Comparison of ENCODE assay signal across 8 mouse cellular contexts in the genomic region with DNA sequence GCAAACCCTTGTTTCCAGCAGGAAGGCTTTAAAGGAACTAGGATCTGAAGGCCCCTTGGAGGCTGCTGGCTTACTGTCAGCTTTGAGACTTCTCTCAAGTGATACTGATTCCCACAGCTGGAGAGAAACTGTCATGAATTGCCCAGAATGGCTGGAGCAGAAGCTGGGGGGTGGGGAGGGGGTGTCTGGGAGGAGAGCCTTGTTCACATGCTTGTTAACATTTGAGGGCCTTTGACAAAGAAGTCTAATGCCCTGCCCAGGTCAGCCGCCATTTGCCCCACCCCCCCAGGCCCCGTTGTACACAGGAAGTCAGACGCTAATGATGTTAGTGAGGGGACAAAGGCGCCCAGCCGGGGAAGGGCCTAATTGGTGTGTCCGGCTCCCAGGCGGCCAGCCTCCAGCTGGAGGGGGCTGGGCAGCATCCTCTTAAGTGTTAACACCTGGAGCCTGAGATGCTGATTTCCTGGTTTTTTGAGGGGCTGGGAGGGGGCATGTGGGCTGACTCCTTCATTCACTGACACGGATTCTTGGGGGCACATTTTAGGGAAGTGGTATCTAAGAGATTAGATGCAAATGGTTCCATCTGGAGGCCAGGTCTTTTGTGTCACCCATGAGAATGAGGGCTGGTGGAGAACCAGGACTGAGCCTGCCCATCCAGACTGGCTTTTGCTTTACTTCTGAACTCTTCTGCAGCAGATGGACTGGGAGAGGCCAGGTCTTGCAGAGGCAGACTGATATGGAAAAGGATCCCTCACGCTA. TPM values are rescaled to one million over a fixed set of nuclear protein-coding genes. Genes with fewer than 3 reads are reported as not detected.
DNase-seq lines count a peak whose midpoint lies in the region; ATAC-seq and TF ChIP-seq lines count a peak whose summit lies in the region.

No protein-coding gene starts in this region.

- H3K4me3 ChIP-seq in kidney, embryonic 16.5 days (ENCODE audit: low read length) = no peak overlapping the region
- no peak overlapping the region for H3K4me3 ChIP-seq in kidney, adult 2 months (ENCODE audit: insufficient read depth, low read depth, low read length)
- H3K4me3 ChIP-seq in heart, adult 2 months = no peak overlapping the region
- peak overlapping the region; percentile 37 for H3K4me3 ChIP-seq in limb, embryonic 10.5 days
- no peak overlapping the region for H3K4me3 ChIP-seq in neural tube, embryonic 11.5 days (ENCODE audit: low read depth, low read length)

- peak; percentile 69; the same call in 1 of the 2 replicates for ATAC-seq in kidney, embryonic 16.5 days (ENCODE audit: low FRiP score, low TSS enrichment)
- peak; percentile 81 for ATAC-seq in neural tube, embryonic 11.5 days (ENCODE audit: insufficient read depth, low FRiP score, low TSS enrichment)
- no peak for ATAC-seq in activated CD4-positive, CD25-positive, alpha-beta regulatory T cell, adult 4 months
- ATAC-seq in erythroid progenitor cell, adult 5-6 weeks (replicated peaks; ENCODE audit: low FRiP score, poor library complexity, severe bottlenecking) = no peak

- DNase-seq in kidney, adult 2 months = no peak
- peak; percentile 45 for DNase-seq in heart, adult 2 months
- DNase-seq in limb, embryonic 10.5 days (ENCODE audit: low spot score) = peak; percentile 91
- peak; percentile 83 for DNase-seq in neural tube, embryonic 11.5 days (ENCODE audit: low spot score)
- DNase-seq in left cerebral cortex, adult 9 months (ENCODE audit: low spot score in 2 of 2) = no peak

- peak overlapping the region; percentile 61 for H3K27ac ChIP-seq in kidney, embryonic 16.5 days (ENCODE audit: low read length)
- H3K27ac ChIP-seq in kidney, adult 2 months (ENCODE audit: insufficient read depth, low read depth, low read length) = no peak overlapping the region
- H3K27ac ChIP-seq in heart, adult 2 months = peak overlapping the region; percentile 38
- H3K27ac ChIP-seq in limb, embryonic 10.5 days = peak overlapping the region; percentile 94
- peak overlapping the region; percentile 78 for H3K27ac ChIP-seq in neural tube, embryonic 11.5 days (ENCODE audit: low read depth, low read length)

- no peaks in the 10 kb centered on the region for H3K9me3 ChIP-seq in kidney, embryonic 16.5 days (ENCODE audit: low read length)
- no peaks in the 10 kb centered on the region for H3K9me3 ChIP-seq in limb, embryonic 10.5 days (replicated peaks)
- no peaks in the 10 kb centered on the region for H3K9me3 ChIP-seq in neural tube, embryonic 11.5 days (ENCODE audit: control insufficient read depth, low read length)

- no peaks in the 10 kb centered on the region for H3K27me3 ChIP-seq in kidney, embryonic 16.5 days (ENCODE audit: insufficient read depth, low read length)
- H3K27me3 ChIP-seq in kidney, adult 2 months (replicated peaks; ENCODE audit: control insufficient read depth, insufficient read depth, low read length) = no peaks in the 10 kb centered on the region
- H3K27me3 ChIP-seq in heart, adult 2 months (ENCODE audit: control insufficient read depth, insufficient read depth, low read length) = no peaks in the 10 kb centered on the region
- no peaks in the 10 kb centered on the region for H3K27me3 ChIP-seq in limb, embryonic 10.5 days (ENCODE audit: low read depth, poor library complexity, severe bottlenecking)
- H3K27me3 ChIP-seq in neural tube, embryonic 11.5 days (ENCODE audit: control insufficient read depth, insufficient read depth, low read length) = no peaks in the 10 kb centered on the region

- H3K4me2 ChIP-seq in kidney, embryonic 16.5 days (replicated peaks; ENCODE audit: low read depth, low read length) = 0 out of 2 replicates have a peak overlapping the region, but pooled peaks have one; percentile 3
- H3K4me2 ChIP-seq in neural tube, embryonic 11.5 days (ENCODE audit: low read depth) = peak overlapping the region; percentile 19

- peaks cover 70% of the 10 kb centered on the region for H3K4me1 ChIP-seq in kidney, embryonic 16.5 days (ENCODE audit: insufficient read depth, low read length)
- H3K4me1 ChIP-seq in kidney, adult 2 months (ENCODE audit: control insufficient read depth, insufficient read depth, low read length) = peaks cover 19% of the 10 kb centered on the region
- H3K4me1 ChIP-seq in heart, adult 2 months (ENCODE audit: control insufficient read depth, insufficient read depth, low read length) = peaks cover 16% of the 10 kb centered on the region
- H3K4me1 ChIP-seq in limb, embryonic 10.5 days = peaks cover 94% of the 10 kb centered on the region
- H3K4me1 ChIP-seq in neural tube, embryonic 11.5 days (ENCODE audit: control insufficient read depth, insufficient read depth, low read length) = peaks cover 32% of the 10 kb centered on the region

- TF ChIP-seq EP300 in heart, adult 2 months (IDR thresholded peaks at IDR 0.05; ENCODE audit: insufficient read depth, low read depth, low read length) = no peak

- intact Hi-C loops in heart, adult 2 months (cut with DNase I) = no loop called here

- no peak overlapping the region for H3K9ac ChIP-seq in kidney, embryonic 16.5 days (replicated peaks; ENCODE audit: low read length)
- no peak overlapping the region for H3K9ac ChIP-seq in heart, adult 2 months (ENCODE audit: low read depth, low read length)
- no peak overlapping the region for H3K9ac ChIP-seq in neural tube, embryonic 11.5 days (ENCODE audit: low read length)

- no peak for TF ChIP-seq CTCF in kidney, adult 2 months (conservative IDR thresholded peaks at IDR 0.05; ENCODE audit: insufficient read depth, insufficient read length, low read depth, low read length)
- TF ChIP-seq CTCF in heart, adult 2 months (IDR thresholded peaks at IDR 0.05) = no peak

- H3K79me2 ChIP-seq in heart, adult 2 months (replicated peaks; ENCODE audit: control insufficient read depth, insufficient read depth, low read length) = no peaks in the 10 kb centered on the region

- no peaks in the 10 kb centered on the region for H3K36me3 ChIP-seq in kidney, embryonic 16.5 days (ENCODE audit: insufficient read depth, low read length)
- no peaks in the 10 kb centered on the region for H3K36me3 ChIP-seq in kidney, adult 2 months (ENCODE audit: control insufficient read depth, insufficient read depth, low read length)
- H3K36me3 ChIP-seq in heart, adult 2 months (ENCODE audit: control insufficient read depth, insufficient read depth, low read length) = no peaks in the 10 kb centered on the region
- H3K36me3 ChIP-seq in limb, embryonic 10.5 days = peaks cover 18% of the 10 kb centered on the region; the same call in 1 of the 2 replicates
- H3K36me3 ChIP-seq in neural tube, embryonic 11.5 days (ENCODE audit: control insufficient read depth, insufficient read depth, low read length) = no peaks in the 10 kb centered on the region

- WGBS in kidney, embryonic 16.5 days = 18% methylated on average over 9 of the region's 9 CpGs
- 52% methylated on average over 9 of the region's 9 CpGs for WGBS in kidney, adult 2 months
- 35% methylated on average over 9 of the region's 9 CpGs for WGBS in heart, adult 2 months
- 3% methylated on average over 9 of the region's 9 CpGs for WGBS in limb, embryonic 10.5 days
- WGBS in neural tube, embryonic 11.5 days = 5% methylated on average over 9 of the region's 9 CpGs

- TF ChIP-seq POLR2A in kidney, adult 2 months (IDR thresholded peaks at IDR 0.05; ENCODE audit: low read depth, low read length) = no peak
- TF ChIP-seq POLR2A in heart, adult 2 months (IDR thresholded peaks at IDR 0.05; ENCODE audit: insufficient read depth, low read depth, low read length) = no peak

RNA-seq across cellular contexts. Expression of gene Il17rd, which starts 27.6 kb away (rescaled TPM):
- polyA plus RNA-seq in kidney, embryonic 16.5 days (2015; fragmentation: Nextera tagmentation; extraction: Ambion mirVana) = 5.4 and 6.3 TPM in 2 replicates
- 3.3 and 3.8 TPM in 2 replicates for polyA plus RNA-seq in kidney, adult 2 months (2012; rRNA removed)
- total RNA-seq in heart, adult 2 months (2021) = 1 to 10 TPM; 3.2 to 4.5 TPM
- polyA plus RNA-seq in heart, adult 2 months (2012; rRNA removed) = 2.1 and 3.8 TPM in 2 replicates
- polyA plus RNA-seq in limb, embryonic 10.5 days (2016; fragmentation: Nextera tagmentation; extraction: Ambion mirVana) = 17.4 and 18.2 TPM in 2 replicates
- polyA plus RNA-seq in neural tube, embryonic 11.5 days (2014; fragmentation: Nextera tagmentation; extraction: Ambion mirVana) = 3.7 and 4.1 TPM in 2 replicates
- under 1 TPM; 0.32 to 0.33 TPM for polyA plus RNA-seq in activated CD4-positive, CD25-positive, alpha-beta regulatory T cell, adult 4 months (2017; shearing (Covaris generic))
- total RNA-seq in erythroid progenitor cell, adult 5-6 weeks (2015; ENCODE audit: low replicate concordance) = not detected in 2 replicates
- not detected in 2 replicates for total RNA-seq in erythroid progenitor cell, adult 5-6 weeks (2017; ENCODE audit: low replicate concordance)

RNA-seq across cellular contexts. Expression of gene Arhgef3, which starts 48.3 kb away (rescaled TPM):
- 19.2 and 19.6 TPM in 2 replicates for polyA plus RNA-seq in kidney, embryonic 16.5 days (2015; fragmentation: Nextera tagmentation; extraction: Ambion mirVana)
- 15.2 and 17.3 TPM in 2 replicates for polyA plus RNA-seq in kidney, adult 2 months (2012; rRNA removed)
- 10 to 100 TPM; 23.0 to 27.8 TPM for total RNA-seq in heart, adult 2 months (2021)
- 11.1 and 21.3 TPM in 2 replicates for polyA plus RNA-seq in heart, adult 2 months (2012; rRNA removed)
- polyA plus RNA-seq in limb, embryonic 10.5 days (2016; fragmentation: Nextera tagmentation; extraction: Ambion mirVana) = 4.4 and 8.4 TPM in 2 replicates
- 5.1 and 7.2 TPM in 2 replicates for polyA plus RNA-seq in neural tube, embryonic 11.5 days (2014; fragmentation: Nextera tagmentation; extraction: Ambion mirVana)
- 100 to 1,000 TPM; 120 to 133 TPM for polyA plus RNA-seq in activated CD4-positive, CD25-positive, alpha-beta regulatory T cell, adult 4 months (2017; shearing (Covaris generic))
- 4.3 and 6.3 TPM in 2 replicates for total RNA-seq in erythroid progenitor cell, adult 5-6 weeks (2015; ENCODE audit: low replicate concordance)
- 3.9 and 5.8 TPM in 2 replicates for total RNA-seq in erythroid progenitor cell, adult 5-6 weeks (2017; ENCODE audit: low replicate concordance)

Comparison
In these comparisons a context has a peak if more than half of its experiments do, and no peak if none do; other contexts are left out.
1. ATAC-seq: peak in kidney, embryonic 16.5 days (single experiment) and neural tube, embryonic 11.5 days (single experiment); none in activated CD4-positive, CD25-positive, alpha-beta regulatory T cell, adult 4 months (single experiment) and erythroid progenitor cell, adult 5-6 weeks (single experiment).
2. DNase-seq: peak in heart, adult 2 months (2 of 2), limb, embryonic 10.5 days (single experiment) and neural tube, embryonic 11.5 days (single experiment); none in kidney, adult 2 months (single experiment) and left cerebral cortex, adult 9 months (0 of 2).